Mouse (Mus musculus) kidney, postnatal 4 days (tissue): Measurements from ENCODE around the gene Plod3.

Experiments
- DNase-seq, 2 experiments: peaks; one replicate each; pipeline ENCODE4 v3.0.0; 2021; ENCODE audit warnings: mixed read lengths in 2 of 2

The Plod3 gene

GRCm38 (mm10) chr5:137026092-137026491, 39.3 kb downstream of the Plod3 start, which contains the start of gene Vgf:
Vgf (plus strand) TSS chr5:137026392.
- no peak for DNase-seq

DNA sequence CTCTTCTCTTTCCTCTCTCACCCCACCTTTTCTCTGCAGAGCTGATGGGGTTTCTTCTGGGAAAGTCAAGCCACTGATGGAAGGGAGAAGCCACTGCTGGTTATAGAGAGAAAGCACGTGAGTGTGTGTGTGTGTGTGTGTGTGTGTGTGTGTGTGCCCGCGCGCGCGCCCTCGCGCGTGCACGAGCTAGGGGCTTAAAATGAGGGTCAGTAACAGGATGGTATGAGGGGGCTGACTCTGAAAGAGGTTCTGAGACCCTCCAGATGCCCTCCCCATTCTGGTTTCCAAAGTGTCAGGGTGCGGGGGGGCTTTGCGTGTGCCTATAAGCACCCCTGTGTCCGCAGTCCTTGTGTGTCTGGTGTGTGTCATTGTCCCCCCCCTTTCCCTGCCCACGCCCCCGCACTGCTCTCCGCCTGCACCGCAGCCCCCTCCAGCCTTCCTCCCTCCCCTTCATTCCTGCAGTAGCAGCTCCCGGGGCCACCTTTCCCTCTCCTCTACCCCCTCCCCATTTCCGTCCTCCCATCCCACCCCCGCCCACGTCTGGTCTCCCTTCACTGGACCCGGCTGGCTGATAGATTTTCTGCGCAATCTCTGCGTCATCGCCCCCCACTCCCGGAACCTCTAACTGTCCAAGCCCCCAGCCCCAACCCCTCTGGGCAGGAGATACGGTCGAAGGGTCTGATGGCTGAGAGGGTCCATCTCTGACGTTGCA, 41.9 kb downstream of the Plod3 start:
- DNase-seq, result no peak

DNA sequence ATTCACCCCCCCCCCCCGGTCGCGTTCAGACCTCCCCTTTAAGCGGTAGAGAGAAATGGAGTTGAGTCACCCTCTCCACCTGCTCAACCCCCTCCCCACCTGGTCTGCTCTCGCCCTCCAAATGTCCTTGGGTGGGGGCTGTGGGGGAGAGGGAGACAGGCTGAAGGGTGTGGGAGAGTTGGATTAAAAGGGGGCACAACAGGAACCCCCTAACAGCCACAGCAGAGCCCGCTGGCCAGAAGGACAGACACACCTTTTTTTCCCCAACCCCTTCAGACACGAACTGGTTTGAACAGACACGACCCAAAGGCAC, 42.4 kb downstream of the Plod3 start:
- DNase-seq, result no peak

DNA sequence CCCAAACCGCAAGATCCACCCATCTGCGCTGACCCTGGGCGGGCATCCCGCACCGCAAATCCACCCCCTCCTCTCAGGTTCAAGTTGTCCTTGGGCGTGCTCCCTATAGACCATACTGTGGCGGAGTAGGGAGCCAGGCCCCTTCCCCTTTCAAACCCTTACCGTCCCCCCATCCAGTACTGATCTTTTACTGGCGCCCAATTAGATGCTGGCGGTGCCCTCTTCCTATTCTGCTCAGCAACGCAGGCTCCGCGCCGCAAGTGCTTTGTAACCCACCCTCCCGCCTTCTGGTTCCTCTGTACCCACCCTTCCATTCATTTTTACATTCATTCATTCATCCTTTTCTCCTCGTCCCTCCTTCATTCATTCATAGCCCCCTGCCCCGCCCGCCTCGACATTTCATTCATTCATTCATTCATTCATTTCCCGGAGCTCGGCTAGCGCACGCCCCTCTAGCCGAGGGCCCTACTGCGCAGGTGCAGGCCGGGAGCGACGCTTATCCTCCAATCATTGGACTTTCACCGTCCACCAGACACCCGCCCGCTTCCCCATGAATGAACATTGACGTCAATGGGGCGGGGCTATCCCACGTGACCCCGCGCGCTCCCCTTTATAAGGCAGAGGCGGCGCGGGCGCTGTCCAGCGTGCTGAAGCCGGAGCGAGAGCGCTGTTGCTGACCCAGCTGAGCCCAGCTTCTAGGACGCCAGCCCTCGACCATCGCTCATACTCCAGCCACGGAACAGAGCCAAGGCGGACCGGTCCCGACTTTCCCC, 43.0 kb downstream of the Plod3 start:
- peak; percentile 99 for DNase-seq

GRCm38 (mm10) chr5:137030416-137030810, 43.6 kb downstream of the Plod3 start:
- no peak for DNase-seq

- peak; percentile 72 to 80 for DNase-seq
These were observed 44.5 kb downstream of the Plod3 start for GRCm38 (mm10) chr5:137031076-137032032.

DNA sequence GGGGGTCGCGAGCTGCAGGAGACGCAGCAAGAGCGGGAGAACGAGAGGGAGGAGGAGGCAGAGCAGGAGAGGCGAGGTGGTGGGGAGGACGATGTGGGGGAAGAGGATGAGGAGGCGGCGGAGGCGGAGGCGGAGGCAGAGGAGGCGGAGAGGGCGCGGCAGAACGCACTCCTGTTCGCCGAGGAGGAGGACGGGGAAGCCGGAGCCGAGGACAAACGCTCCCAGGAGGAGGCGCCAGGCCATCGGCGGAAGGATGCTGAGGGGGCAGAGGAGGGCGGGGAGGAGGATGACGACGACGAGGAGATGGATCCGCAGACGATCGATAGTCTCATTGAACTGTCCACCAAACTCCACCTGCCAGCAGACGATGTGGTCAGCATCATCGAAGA, 45.2 kb downstream of the Plod3 start:
- DNase-seq, result peak in 1 of 2 experiments; percentile 25

DNA sequence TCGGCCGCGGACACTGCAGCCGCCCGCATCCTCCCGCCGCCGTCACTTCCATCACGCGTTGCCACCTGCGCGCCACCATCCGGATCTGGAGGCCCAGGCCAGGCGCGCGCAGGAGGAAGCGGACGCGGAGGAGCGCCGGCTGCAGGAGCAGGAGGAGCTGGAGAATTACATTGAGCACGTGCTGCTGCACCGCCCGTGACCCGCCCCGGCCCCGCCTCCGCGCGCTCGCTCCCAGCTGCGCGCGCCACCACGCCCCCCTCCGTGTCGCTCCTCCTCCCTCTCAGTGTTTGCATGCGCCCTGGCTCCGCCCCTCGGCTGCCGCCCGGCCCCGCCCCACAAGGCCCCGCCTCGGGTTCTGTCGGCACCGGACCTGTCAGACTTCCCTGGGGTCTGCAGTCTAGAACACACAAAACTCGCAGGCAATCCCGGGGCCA, 45.8 kb downstream of the Plod3 start:
- DNase-seq, result peak; percentile 96 to 97

DNA sequence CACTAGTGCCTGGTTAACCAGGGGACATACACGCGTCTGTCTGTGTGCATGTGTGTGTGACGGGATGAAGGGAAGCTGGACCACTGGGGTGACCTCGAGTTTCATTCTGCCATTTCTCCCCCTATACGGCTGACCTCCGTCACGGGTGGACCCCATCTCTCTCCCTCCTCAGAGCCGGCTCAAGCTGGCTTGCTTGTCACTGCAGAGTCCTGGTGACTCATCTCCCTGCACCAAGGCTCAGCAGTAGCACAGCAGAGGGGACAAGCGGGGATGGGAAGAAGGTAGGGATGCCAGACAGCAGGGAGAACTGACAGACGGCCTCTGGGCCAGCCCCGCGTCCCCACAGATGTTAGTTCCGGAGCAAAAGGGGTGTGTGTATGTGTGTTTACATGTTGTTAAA, 49.4 kb downstream of the Plod3 start:
- DNase-seq, result no peak

GRCm38 (mm10) chr5:137039453-137039852, 52.6 kb downstream of the Plod3 start:
- no peak for DNase-seq

DNA sequence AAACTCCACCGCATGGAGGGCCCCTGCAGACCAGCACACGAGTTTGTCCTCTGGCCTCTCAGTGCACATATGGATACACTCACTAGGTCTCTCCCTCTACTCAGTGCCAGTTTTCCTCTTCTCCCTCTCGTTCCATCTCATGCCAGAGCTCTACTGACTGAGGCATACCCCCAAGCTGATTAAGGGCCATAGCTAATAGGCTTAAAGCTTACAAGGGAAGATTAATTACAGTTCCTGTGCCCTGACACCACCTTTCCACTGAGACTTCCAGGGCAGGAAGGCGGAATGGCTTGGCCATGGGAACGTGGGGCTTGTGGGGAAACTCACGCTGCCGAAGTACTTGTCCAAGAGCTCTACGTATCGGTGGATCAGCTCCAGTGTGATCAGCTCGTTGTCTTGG, 54.6 kb downstream of the Plod3 start:
- no peak for DNase-seq

DNA sequence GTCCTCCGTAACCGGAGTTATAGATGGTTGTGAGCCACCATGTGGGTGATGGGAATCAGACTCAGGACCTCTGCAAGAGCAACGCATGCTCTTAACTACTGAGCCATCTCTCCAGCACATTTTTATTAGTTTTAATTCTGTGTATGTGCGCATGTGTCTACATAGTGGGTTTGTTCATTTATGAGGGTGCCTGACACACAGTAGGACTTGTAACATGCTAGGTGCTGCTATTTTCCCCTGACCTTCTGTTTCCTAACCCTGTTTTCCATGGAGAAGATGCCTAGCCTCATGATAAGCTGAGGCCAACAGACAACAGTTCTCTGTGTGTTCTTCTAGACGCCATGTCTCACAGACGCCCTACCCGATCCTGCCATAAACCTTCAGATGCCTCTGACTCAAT, 57.2 kb downstream of the Plod3 start:
- no peak for DNase-seq

DNA sequence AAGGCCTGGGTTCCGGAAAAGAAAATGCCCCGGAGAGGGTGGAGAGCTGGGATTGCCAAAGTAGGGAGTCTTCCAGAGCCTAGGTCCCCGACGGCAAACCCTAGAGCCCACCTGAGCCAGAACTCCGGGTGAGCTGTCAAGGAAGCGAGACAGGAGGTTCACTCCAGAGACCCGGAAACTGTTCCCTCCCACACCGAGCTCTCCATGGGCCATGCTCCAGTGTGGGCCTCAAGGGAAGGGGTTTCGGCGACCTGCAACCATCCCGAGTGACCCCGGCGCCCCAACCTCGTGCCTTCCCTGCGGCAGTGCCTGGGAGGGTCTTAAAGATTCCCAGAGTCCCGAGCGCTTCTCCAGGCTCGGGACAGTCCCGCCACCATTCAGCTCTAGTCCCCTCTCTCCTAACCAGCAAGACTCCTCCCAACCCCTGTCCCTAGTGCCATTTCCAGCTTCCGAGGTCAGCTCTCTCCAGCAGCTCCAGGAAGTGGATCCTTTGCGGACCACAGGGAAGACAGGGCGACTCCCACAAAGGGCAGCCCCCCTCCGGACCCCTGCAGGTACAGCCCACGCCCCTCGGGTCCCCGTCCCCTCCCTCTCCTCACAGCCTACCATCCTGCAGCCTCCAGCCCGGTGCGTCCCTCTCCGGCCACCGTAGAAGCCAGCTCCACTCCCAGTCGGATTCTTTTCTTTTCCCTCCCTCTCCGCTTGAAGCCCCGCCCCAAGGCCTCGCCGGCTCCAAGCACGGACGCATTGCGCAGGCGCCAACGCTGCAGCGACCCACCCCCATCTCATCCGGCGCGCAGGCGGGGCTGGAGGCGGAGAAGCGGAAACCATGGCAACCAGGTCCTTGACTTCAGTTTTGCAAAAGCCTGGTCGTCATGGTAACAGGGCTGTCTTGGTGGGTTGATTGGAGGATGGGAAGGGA, 58.8 kb downstream of the Plod3 start, which contains the start of gene Ap1s1:
Gene Ap1s1, minus strand, starts transcription at position 734 of the 922 bp plus-strand sequence.
- DNase-seq, result peak; percentile 99
